Mouse (Mus musculus): ENCODE data around the gene Cib2. TPM values are rescaled to one million over a fixed set of nuclear protein-coding genes. Genes with fewer than 3 reads are reported as not detected.

Gene Cib2
- total RNA-seq (2023): 10 to 100 TPM; 15.1 to 15.9 TPM

GRCm38 (mm10) chr9:54559771-54560471, at the start of gene Cib2:
Cib2 (minus strand) TSS chr9:54560218.

GRCm38 (mm10) chr9:54586199-54587061, 26.4 kb upstream of the Cib2 start, which contains the start of gene Idh3a:
Idh3a (plus strand) TSS chr9:54586334.

GRCm38 (mm10) chr9:54538684-54539083, 21.3 kb downstream of the Cib2 start, which contains the start of gene Sh2d7:
Sh2d7 (plus strand) TSS chr9:54538984.

GRCm38 (mm10) chr9:54501453-54502110, 58.4 kb downstream of the Cib2 start, which contains the start of gene Dmxl2:
Dmxl2 (minus strand) TSS chr9:54501626.

Other genes with a start within 250 kb of the Cib2 start
- 100 to 1,000 TPM in 1 of 2 experiments, 10 to 100 TPM in 1; 94.1 to 112 TPM for gene Dmxl2, start 58.6 kb downstream of the Cib2 start, total RNA-seq (2023)
- gene Sh2d7, start 21.2 kb downstream of the Cib2 start, total RNA-seq (2023): not detected
- 10 to 100 TPM; 18.5 to 20.5 TPM for gene Idh3a, start 26.1 kb upstream of the Cib2 start, total RNA-seq (2023)
- under 1 TPM in 1 of 2 experiments, not detected in 1; 0.11 TPM for gene Acsbg1, start 101.7 kb upstream of the Cib2 start, total RNA-seq (2023)
- gene Dnaja4, start 138.7 kb upstream of the Cib2 start, total RNA-seq (2023): 1 to 10 TPM; 3.8 to 5.0 TPM
- 10 to 100 TPM; 25.1 to 28.1 TPM for gene Wdr61, start 174.3 kb upstream of the Cib2 start, total RNA-seq (2023)
- not detected for gene Crabp1, start 204.5 kb upstream of the Cib2 start, total RNA-seq (2023)

All from neutrophil, adult 83 days (primary cell).